Mouse (Mus musculus) right cerebral cortex, adult 2 months (tissue): ENCODE measurements around the gene Cyth2.

ENCODE experiments used
- DNase-seq, 2 experiments: peaks; one replicate each; pipeline ENCODE4 v3.0.0; 2021 to 2022; ENCODE audit warnings: low spot score in 2 of 2

Cyth2 gene

DNA sequence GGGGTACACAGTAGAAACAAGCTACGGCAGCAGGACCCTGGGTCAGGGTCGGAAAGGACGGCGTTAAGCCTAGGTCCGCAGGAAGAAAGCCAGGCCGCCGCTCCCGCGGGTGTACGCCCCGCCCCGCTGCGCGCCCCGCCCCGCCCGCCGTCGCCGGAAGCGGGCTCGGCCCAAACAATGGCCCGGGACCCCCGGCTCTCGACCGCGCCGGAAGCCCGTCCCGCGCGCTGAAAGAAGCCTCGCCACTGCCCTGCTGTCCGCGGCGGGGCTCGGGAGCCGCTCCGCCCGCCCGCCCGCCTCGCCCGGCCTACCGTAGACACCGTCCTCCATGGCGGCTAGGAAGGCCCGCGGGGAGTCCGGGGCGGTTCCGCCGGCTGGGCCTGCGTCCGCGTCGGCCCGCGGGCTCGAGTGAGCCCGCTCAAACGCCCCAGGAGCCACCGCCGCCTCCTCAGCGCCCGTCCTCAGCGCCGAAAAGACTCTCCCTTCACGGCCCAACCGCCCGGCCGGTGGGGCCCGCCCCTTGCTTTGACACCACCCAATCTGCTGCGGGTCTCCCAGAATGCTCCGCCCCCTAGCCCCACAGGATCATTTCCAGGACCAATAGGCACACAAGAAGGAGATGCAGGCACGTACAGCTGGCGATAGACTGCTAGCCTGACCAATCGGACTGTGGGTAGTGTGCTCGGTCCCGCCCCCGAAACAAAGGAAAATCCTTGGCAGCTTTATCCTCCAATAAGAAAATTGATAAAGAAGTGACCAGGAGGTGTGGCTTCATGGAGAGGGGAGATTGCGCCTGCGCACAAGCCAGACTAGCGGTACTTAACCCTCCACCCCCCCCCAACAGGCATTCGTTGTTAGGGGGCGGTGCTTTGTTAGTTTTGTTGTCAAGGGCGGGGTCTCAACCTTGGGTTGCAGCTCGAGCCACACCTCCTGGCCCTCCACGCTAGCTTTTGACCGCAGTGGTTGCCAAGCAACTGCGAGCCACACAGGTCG, at the start of gene Cyth2:
Gene Cyth2 (minus strand): TSS at position 795 of the 993 bp plus-strand sequence.
- DNase-seq: peak; percentile 98 to 100

DNA sequence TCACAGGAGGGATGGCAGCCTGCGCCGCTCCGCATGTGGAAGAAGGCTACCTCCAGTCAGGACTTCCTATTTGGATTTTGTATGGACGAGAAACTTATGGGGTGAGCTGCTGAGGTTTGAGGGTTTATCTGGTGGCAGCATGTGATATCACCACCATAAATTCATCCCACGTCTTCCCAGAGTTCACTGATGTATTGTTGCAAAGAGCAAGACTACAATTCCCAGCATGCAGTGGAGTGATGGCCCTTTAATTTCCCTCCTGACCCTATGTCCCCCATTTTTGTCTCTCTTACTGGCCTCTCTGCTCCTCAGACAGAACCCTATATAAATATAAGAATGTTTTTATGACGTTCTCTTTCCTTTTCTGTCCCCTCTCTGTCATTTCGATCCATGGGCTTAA, 48.4 kb upstream of the Cyth2 start:
- no peak for DNase-seq

DNA sequence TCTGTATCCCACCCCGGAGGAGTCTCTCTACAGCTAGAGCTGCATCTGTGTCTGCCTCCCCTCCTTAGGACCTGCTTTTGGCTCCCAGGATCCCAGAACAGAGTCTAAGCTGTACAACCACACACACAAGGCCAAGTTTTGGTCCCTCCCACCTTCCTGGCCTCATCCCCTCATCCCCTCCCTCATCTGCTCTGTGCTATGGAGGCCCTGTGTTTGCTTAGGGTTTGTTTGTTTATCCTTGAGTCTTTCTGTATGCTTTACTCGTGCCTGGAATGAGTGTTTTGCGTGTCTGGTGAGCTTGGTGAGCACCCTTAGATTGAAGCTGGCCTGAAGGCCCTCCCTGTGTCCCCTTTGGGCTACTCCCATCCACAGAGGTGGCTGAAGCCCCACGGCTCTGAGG, 44.6 kb upstream of the Cyth2 start:
- DNase-seq: no peak

GRCm38 (mm10) chr7:45856950-45857901, 42.8 kb upstream of the Cyth2 start:
- DNase-seq: no peak

DNA sequence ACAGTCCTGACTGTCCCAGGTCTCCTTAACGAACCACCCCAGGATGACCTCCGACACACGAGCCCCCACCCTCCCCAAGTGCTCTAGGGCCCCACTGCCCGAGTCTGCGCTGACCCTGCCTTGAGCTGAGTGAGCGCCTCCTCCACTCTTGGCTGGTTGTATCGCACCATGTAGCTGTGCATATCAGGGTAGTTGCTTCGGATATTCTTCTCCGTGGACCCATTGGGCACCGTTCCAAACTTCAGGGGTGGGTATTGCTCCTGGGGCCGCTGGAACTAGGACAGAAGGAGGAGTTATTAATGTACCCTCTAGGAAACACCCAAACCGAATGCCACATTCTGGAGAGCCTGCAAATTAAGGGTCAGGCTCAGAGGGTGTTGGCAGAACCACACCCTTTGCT, 38.7 kb upstream of the Cyth2 start:
- DNase-seq: no peak

- no peak for DNase-seq
These were observed 36.3 kb upstream of the Cyth2 start for GRCm38 (mm10) chr7:45850661-45851060.

- no peak for DNase-seq
These were observed 34.2 kb upstream of the Cyth2 start for GRCm38 (mm10) chr7:45848447-45849027.

- no peak for DNase-seq
These were observed 28.8 kb upstream of the Cyth2 start for GRCm38 (mm10) chr7:45842950-45843744.

DNA sequence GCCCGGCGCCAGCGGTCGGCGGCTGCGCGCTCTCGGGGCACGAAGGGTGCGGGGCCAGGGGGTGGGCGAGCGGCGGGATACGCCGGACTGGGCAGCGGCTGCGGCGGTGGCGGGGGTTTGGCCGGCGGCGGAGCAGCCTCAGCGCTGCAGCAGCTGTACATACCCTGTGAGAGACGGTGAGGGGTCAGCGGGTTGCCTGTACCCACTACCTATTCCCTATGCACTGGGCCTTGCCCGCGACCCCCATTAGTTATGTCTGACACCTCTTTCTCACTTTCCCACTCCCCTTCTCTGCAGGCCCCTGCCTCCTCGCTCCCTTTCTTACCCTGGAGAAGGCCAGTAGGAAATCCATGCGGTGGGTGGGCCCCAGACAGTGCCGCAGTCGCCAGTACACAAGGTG, 19.5 kb upstream of the Cyth2 start:
- DNase-seq: no peak

GRCm38 (mm10) chr7:45833148-45833790, 18.9 kb upstream of the Cyth2 start:
- no peak for DNase-seq

GRCm38 (mm10) chr7:45832428-45832827, 18.0 kb upstream of the Cyth2 start:
- no peak for DNase-seq

GRCm38 (mm10) chr7:45831128-45831525, 16.7 kb upstream of the Cyth2 start:
- no peak for DNase-seq

DNA sequence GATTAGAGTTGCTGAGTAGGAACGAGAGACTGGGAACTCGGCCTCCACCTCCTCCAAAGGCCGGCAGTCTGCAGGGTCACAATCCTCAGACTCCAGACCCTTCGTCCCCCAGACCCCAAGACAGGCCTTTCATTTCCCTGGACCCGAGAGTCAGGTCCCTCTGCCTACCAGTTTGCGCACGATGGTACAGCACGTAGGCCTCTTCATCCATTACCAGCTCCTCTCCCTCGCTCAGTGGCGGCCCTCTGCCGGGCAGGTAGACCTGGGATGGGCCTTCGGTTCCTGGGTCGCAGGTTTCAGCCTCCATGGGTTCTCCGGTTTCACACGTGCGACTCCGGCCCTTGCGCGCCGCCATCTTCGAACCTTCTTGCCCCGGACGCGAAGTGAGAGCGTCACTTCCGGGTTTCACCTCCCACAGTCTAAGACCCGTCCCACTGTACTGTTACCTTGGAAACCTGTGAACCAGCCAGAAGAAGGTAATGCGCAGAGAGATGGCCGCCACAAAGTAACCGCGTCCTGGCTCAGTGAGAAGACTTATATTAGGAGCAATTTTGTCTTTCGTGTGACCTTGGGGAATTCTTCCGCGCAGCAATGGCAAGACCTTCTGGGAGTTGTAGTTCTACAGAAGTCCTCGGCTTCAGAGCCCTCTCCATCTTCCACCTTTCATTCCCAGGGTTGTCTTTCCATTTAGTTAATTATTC, 16.2 kb upstream of the Cyth2 start, which contains the start of gene Grwd1:
Gene Grwd1 (minus strand): TSS at position 518 of the 701 bp plus-strand sequence.
- peak; percentile 86 to 92 for DNase-seq

GRCm38 (mm10) chr7:45826631-45827030, 12.2 kb upstream of the Cyth2 start:
- DNase-seq: no peak

DNA sequence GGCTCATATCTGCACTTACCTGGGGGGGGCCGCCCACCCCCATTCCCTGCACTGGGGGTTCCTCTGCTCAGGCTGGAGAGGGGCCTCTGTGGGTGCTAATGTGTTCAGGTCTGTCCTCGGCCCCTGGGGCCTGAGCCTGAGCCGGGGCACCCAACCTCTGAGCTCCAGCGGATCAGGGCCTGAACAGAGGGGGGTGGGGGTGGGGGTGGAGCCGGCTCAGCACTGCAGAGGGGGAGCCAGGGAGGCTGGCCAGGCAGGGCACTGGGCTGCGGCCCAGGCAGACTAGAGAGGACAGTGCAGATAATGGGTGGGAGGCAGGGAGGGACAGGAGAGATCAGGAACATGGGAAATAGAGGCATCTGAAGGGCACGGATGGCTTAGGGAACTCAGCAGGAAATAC, 10.2 kb upstream of the Cyth2 start, which contains the start of gene Kcnj14:
Gene Kcnj14 (minus strand): TSS at position 185 of the 400 bp plus-strand sequence.
- no peak for DNase-seq

GRCm38 (mm10) chr7:45820913-45821312, 6.5 kb upstream of the Cyth2 start:
- no peak for DNase-seq

GRCm38 (mm10) chr7:45819843-45820242, 5.5 kb upstream of the Cyth2 start:
- no peak for DNase-seq

GRCm38 (mm10) chr7:45815984-45816351, 1.6 kb upstream of the Cyth2 start:
- DNase-seq: no peak

- no peak for DNase-seq
These were observed 1.1 kb upstream of the Cyth2 start for GRCm38 (mm10) chr7:45815323-45815983.
